Mouse (Mus musculus) kidney, adult 18-20 months (tissue): ENCODE results near the gene Klk1b5.

Experiments used
- DNase-seq: peaks from one replicate; pipeline ENCODE4 v3.0.0; 2021

Gene Klk1b5

DNA sequence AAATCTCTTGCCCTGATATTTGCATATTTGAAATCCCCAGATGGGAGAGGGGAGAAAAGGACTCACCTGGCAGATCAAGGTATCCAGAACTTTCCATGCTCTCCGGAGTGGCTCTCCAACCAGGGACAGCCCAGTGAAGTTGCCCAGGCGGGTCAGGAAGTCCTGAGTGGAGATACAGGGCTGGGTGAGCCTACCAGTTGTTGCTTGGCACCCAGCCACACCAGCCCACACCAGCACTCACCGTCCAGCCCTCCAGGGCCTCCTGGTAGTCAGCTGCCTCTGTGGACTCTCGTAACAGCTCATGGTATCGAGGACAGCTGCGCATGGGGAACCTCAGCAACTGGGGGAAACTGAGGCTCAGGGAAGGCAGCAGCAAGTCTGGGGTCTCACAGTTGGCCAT is 39.2 kb downstream of the Klk1b5 start:
- DNase-seq = no peak

GRCm38 (mm10) chr7:44257278-44257677 is 41.5 kb downstream of the Klk1b5 start, which contains the start of gene Acp4:
Gene Acp4, minus strand, starts transcription at chr7:44257378.
- no peak for DNase-seq

- DNase-seq = no peak
Measured at GRCm38 (mm10) chr7:44260410-44260809, 44.7 kb downstream of the Klk1b5 start.

GRCm38 (mm10) chr7:44261147-44261546 is 45.4 kb downstream of the Klk1b5 start, which contains the start of gene Gm15517:
Gene Gm15517, plus strand, starts transcription at chr7:44261447.
- no peak for DNase-seq

DNA sequence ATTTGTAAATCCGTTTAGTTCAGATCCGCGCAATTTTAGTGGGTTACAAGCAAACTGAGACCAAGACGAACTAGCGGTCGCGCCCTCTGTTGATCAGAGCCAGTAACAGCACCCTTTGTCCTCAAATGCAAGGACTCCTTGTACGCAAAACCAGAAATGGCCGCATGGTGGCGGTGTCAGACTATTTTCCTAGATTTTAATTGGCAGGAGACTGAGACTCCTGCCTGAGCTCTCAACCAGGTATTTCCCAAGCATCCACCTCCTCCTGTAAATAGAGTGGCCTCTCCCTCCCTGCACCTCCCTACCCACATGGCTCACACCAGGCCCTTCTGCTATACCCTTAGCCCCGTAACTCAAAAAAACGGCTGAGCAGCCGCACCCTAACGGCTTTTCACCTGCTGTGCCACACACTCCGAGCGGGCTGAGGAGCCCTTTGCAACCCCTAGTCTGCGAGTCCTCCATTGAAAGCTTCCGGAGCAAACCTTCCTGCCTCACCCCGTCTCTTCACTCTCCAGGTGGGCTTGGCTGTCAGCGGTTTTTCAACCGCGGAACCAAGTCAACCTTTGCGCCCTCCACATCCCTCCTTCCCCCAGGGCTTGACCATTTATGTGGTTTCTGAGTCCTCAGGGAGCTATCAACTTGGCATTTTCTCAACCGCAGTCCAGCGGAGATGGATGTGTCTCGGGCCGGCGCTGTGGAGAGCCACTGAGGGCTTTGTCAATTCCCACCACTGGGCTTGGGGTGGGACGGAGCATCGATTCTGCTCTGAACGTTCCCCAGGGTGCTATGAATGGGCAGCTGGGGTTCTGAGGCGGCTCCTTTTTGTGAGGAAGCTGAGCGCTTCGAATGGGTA is 47.3 kb downstream of the Klk1b5 start:
- DNase-seq = peak; percentile 97

- no peak for DNase-seq
Measured at GRCm38 (mm10) chr7:44268117-44268516, 52.4 kb downstream of the Klk1b5 start.

DNA sequence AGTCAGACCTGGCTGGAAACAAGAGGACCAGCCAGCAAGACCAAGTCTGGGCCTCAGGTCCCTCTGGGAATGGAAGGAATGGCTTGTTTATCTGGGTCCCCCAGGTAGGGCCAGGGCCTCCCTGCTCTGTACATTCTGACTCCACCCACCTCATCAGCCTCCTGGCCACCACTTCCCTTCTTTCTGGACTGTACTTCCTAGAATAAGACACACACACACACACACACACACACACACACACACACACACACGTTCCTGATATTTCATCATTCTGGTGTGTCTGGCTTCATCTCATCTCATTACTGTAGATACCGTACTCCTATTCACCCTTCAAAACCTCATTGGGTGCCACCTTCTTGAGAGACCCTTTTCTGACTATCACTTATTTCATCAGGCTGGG is 53.7 kb downstream of the Klk1b5 start:
- DNase-seq = no peak
